Mouse (Mus musculus) sigmoid colon, adult 10 weeks (tissue): ENCODE results near the gene Acsm5. TPM values are rescaled to one million over a fixed set of nuclear protein-coding genes. Genes with fewer than 3 reads are reported as not detected.

Experiments used
- polyA plus RNA-seq: library from polyadenylated mRNA; stranded (reverse); fragments of 350-450 nt; fragmentation: Illumina TruSeq; extraction: RNeasy Lipid Tissue Mini Kit (QIAGEN cat#74804); gene quantifications from one replicate; pipeline ENCODE4 v1.2.3, GENCODE M21; 2014; ENCODE audit warnings: low read depth, low replicate concordance

Gene Acsm5
- polyA plus RNA-seq: not detected

DNA sequence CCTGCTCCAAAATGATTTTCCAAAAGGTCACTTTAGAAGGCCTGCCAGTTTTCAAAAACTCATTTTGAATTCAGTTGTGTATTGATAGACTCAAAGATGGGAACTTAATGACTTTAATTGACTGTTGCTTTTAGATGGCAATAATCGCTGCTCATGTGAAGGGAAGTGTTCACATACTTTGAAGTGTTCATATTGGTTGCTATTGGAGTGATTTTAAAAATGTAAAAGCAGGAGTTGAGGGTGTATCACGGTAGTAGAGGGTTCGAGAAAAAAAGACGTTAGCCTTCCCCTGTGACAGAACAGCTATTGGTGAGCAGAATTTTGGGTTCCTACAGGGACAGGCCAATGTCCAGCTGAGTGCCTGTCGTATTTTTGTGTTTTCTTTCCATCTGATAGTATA is at the start of gene Acsm5:
Gene Acsm5 (plus strand): TSS at position 301 of the 400 bp plus-strand sequence.

DNA sequence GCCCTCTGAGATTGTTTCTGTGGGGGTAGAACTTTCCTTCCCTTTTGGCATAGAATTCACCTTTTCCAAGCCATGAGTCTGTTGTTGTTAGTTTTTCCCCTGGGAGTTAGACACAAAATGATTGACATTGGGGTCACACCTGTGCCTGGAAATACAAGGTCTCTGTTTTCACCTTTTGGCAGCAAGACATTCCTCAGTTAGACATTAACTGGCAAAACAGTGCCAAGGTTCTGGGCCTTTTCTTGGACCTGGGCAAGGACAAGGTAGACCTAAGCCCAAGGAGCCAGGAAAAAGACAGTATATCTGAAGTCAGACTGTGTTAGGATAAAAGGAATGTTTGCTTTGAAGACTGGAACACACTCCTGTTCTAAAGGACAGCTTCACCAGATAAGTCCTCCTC is 40.0 kb upstream of the Acsm5 start, which contains the start of gene Umod:
Gene Umod (minus strand): TSS at position 27 of the 400 bp plus-strand sequence.

DNA sequence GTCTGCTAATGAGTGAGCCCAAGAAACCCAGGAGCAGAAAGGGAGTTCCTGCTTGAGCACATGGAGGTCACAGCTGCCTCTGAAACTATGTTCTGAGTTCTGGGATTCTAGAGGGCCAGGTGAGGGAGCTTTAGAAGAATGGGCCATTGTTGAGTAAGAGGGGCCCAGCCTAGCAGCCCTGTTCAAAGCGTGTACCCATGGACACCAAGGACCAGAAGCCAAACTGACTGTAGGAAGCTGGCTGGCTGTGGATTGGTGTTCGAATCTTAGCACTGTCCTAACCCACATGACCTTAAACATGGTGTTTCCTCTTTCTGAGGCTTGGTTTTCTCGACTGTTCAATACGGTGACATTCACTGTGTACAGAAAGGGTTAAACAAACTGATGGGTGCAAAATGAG is 4.1 kb downstream of the Acsm5 start, which contains the start of gene Pdilt:
Gene Pdilt (minus strand): TSS at position 101 of the 400 bp plus-strand sequence.

DNA sequence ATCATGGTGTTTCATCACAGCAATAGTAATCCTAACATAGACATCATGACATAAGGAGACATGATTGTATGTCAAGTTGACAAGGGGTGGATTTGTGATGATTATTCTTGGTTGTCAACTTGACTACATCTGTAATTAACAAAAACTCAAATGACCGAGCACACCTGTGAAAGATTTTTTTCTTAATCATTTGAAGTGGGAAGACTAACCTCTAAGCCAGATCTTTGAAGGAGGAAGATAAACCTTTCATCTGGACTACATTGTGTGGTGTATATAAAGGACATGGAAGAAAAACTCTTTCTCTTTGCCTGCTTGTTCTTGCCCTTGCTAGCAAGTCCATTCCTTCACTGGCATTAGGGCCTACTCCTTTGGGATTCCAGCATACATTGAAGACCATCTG is 34.8 kb downstream of the Acsm5 start, which contains the start of gene Acsm2:
Gene Acsm2 (plus strand): TSS at position 301 of the 400 bp plus-strand sequence.

Other genes with a start within 250 kb of the Acsm5 start
- gene Gp2, start 60.2 kb upstream of the Acsm5 start, polyA plus RNA-seq: 1.8 TPM
- not detected for gene Umod, start 40.2 kb upstream of the Acsm5 start, polyA plus RNA-seq
- not detected for gene Pdilt, start 4.0 kb downstream of the Acsm5 start, polyA plus RNA-seq
- gene Acsm2, start 34.9 kb downstream of the Acsm5 start, polyA plus RNA-seq: not detected
- gene Acsm1, start 87.6 kb downstream of the Acsm5 start, polyA plus RNA-seq: not detected
- gene Acsm4, start 170.6 kb downstream of the Acsm5 start, polyA plus RNA-seq: not detected
- 43.9 TPM for gene Thumpd1, start 201.3 kb downstream of the Acsm5 start, polyA plus RNA-seq
- 591 TPM for gene Acsm3, start 241.5 kb downstream of the Acsm5 start, polyA plus RNA-seq